Mouse (Mus musculus) CH12.LX (cell line): Measurements from ENCODE around the gene Myt1l.

ENCODE experiments used
- CTCF ChIP-seq, 2 experiments: IDR thresholded peaks in 1 of 2; conservative IDR thresholded peaks in 1 of 2; 2 replicates each; pipeline ENCODE4 v1.5.1; 2011 to 2012; ENCODE audit warnings: low read depth in 2 of 2, low read length in 2 of 2, improper control_type of control experiment in 1 of 2, inconsistent platforms in 1 of 2, mild to moderate bottlenecking in 1 of 2, moderate library complexity in 1 of 2
- EP300 ChIP-seq: IDR thresholded peaks from 2 replicates; pipeline ENCODE4 v1.6.1; 2011; ENCODE audit warnings: low read length, improper control_type of control experiment
- MEF2A ChIP-seq: IDR thresholded peaks from 2 replicates; pipeline ENCODE4 v1.6.1; 2014; ENCODE audit warnings: low read depth, mild to moderate bottlenecking, inconsistent platforms, low read length, improper control_type of control experiment, borderline replicate concordance
- MXI1 ChIP-seq: IDR thresholded peaks from 2 replicates; pipeline ENCODE4 v1.6.1; 2011; ENCODE audit warnings: mild to moderate bottlenecking, low read depth, low read length, improper control_type of control experiment
- USF1 ChIP-seq: IDR thresholded peaks from 2 replicates; pipeline ENCODE4 v1.6.1; 2014; ENCODE audit warnings: low read depth, mild to moderate bottlenecking, inconsistent platforms, low read length, improper control_type of control experiment

DNA sequence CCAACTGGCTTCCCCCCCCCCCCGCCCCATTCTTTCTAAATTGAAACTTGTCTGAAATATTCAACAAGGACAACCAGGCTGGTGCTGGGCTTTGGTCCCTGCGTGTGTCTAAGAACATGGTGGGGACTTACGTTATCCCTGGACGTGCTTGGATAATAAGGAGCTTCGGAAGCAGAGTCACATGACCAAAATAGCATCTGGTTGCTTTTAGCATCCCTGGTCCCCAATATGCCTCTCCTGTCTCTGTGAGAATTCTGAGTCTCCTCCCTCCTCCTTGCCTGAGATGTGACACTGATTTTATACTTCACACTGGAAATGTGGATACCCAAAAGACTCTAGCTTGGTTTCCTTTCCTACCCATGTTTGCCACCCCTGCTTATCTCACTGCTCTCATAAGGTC, 31.6 kb downstream of the Myt1l start:
- TF ChIP-seq MEF2A (no peak), EP300 (no peak), MXI1 (no peak), USF1 (no peak), CTCF (conservative IDR thresholded peaks at IDR 0.05 in 1 of 2, IDR thresholded peaks at IDR 0.05 in 1 of 2; ENCODE audit: low read depth in 2 of 2, low read length in 2 of 2) (no peak)
